Mouse (Mus musculus): ENCODE data around the gene Ireb2.

DNA sequence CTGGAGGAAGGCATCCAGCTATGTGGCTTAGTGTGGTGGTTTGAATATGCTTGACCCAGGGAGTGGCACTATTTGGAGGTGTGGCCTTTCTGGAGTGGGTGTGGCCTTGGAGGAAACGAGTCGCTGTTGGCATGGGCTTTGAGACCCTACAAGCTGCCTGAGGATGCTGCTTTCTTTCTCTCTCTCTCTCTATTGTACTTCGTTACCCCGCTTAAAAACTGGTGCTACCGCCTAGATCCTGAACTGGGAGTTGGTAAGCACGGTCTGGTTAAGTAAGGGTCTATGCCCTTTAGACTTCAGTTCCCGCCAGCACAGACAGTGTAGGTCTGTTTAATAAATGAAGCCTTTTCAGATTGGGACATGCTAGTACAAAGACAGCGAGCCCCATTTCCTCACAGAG, 52.8 kb downstream of the Ireb2 start:
- TF ChIP-seq CTCF (IDR thresholded peaks at IDR 0.05) (no peak), EP300 (IDR thresholded peaks at IDR 0.05) (no peak)

Measured in lung, postnatal 0 days (tissue).